Mouse (Mus musculus) lung, embryonic 14.5 days (tissue): Measurements from ENCODE around the gene Syt7. TPM values are rescaled to one million over a fixed set of nuclear protein-coding genes. Genes with fewer than 3 reads are reported as not detected.

Experiments
- ATAC-seq: fragments of 200-750 bp; cut with Nextera tagmentation; 2 replicates; pipeline ENCODE4 v1.8.0; 2017; ENCODE audit warnings: mild to moderate bottlenecking, moderate TSS enrichment, moderate library complexity; ENCODE audit not compliant: insufficient read depth
- DNase-seq: peaks from one replicate; pipeline ENCODE4 v3.0.0-alpha.2; 2015
- H3K27ac ChIP-seq: fragments of 300-500 bp; sonication (generic); 2 replicates; pipeline ENCODE4 v1.5.1; 2014; ENCODE audit warnings: low read depth, mild to moderate bottlenecking, moderate library complexity
- H3K27me3 ChIP-seq: fragments of 300-500 bp; sonication (generic); 2 replicates; pipeline ENCODE4 v1.6.1; 2014; ENCODE audit warnings: low read length, control low read depth; ENCODE audit not compliant: insufficient read depth
- H3K36me3 ChIP-seq: fragments of 300-500 bp; sonication (generic); 2 replicates; pipeline ENCODE4 v1.6.1; 2014; ENCODE audit warnings: control low read depth; ENCODE audit not compliant: insufficient read depth
- H3K4me1 ChIP-seq: fragments of 300-500 bp; sonication (generic); 2 replicates; pipeline ENCODE4 v1.6.1; 2014; ENCODE audit warnings: antibody characterized with exemption, control low read depth; ENCODE audit not compliant: insufficient read depth
- H3K4me2 ChIP-seq: fragments of 300-500 bp; sonication (generic); 2 replicates; pipeline ENCODE4 v1.6.1; 2014; ENCODE audit warnings: mild to moderate bottlenecking
- H3K4me3 ChIP-seq: fragments of 300-500 bp; sonication (generic); 2 replicates; pipeline ENCODE4 v1.5.1; 2014; ENCODE audit warnings: low read depth, low read length
- H3K9ac ChIP-seq: fragments of 300-500 bp; sonication (generic); 2 replicates; pipeline ENCODE4 v1.6.1; 2014
- H3K9me3 ChIP-seq: fragments of 300-500 bp; sonication (generic); 2 replicates; pipeline ENCODE4 v1.6.1; 2016; ENCODE audit warnings: low read depth, low read length, control low read depth
- CTCF ChIP-seq: IDR thresholded peaks from 2 replicates; pipeline ENCODE4 v1.5.1; 2016; ENCODE audit warnings: antibody characterized with exemption, low read depth
- WGBS: fragments of 180-500 bp; shearing (Covaris S2); extraction: QIAGEN DNeasy Blood & Tissue Kit; methylation state at CpG from one replicate; pipeline ENCODE4 v1.1.7; 2014; 5-methylcytosine and 5-hydroxymethylcytosine counted together
- polyA plus RNA-seq: library from polyadenylated mRNA; unstranded; fragments of >200 nt; fragmentation: Nextera tagmentation; extraction: Ambion mirVana; gene quantifications from 2 replicates; pipeline ENCODE4 v1.2.1, GENCODE M21; 2014

Syt7 gene
- polyA plus RNA-seq, 1 experiment from 2014 or later, result 4.7 TPM

DNA sequence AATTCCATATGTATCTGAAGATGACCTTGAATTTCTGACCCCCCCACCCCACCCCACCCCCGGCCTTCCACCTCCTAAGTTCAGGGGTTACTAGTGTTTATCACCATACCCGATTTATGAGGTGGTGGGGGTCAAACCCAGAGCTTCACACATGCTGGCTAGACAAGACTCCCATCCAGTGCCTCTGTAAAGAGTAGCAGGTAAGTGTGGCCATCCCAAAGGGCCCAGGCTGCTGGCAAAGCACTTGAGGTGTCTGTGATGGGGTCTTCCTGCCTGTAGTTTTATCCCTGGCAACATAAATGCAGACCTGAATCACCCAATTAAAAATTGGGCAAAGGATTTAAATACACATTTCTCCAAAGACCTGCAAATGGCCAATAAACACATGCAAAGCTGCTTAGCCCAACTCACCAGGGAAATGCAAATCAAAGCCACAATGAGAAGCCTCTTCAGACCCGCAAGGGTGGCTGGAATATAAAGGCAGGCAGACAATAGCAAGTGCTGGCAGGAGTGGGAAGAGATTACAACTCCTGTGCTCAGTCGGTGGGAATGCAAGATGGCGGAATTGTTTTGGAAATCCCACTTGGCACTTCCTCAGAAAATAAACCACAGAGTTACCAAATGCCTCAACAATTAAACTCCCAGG lies 41.1 kb upstream of the Syt7 start:
- 65% methylated on average over 5 of the region's 5 CpGs for WGBS
- no peaks in the 10 kb centered on the region for H3K4me1 ChIP-seq

DNA sequence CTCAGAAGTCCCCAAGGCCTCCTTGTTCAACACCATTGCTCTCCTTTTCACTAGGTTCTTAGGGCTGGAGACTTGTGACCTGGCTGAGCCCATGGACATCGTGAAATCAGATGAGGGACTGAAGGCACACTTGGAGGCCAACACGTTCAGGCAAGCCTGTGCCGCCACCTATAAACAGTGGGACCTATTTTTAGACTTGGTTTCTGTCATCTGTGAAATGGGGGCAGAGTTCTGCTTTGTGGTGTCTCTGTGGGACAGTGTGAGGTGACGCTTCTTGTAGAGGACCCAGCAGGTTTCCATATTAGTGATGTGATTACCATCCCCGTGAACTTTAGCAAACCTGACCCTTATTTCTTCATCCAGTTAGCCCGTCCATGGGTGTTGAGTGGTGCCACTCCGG lies 36.7 kb upstream of the Syt7 start:
- no peak for ATAC-seq
- Histone ChIP-seq H3K27me3 (no peaks in the 10 kb centered on the region), H3K27ac (no peak overlapping the region), H3K4me2 (no peak overlapping the region), H3K9ac (no peak overlapping the region), H3K9me3 (no peaks in the 10 kb centered on the region), H3K36me3 (no peaks in the 10 kb centered on the region), H3K4me1 (no peaks in the 10 kb centered on the region), H3K4me3 (no peak overlapping the region)
- no peak for TF ChIP-seq CTCF
- DNase-seq, result no peak
- WGBS, result 77% methylated on average over 7 of the region's 7 CpGs

More for the DNA sequence above, 41.1 kb upstream of the Syt7 start:
- H3K9me3 ChIP-seq, result no peaks in the 10 kb centered on the region
- DNase-seq, result no peak
- H3K9ac ChIP-seq, result no peak overlapping the region
- no peak for TF ChIP-seq CTCF
- H3K27me3 ChIP-seq, result 0 out of 2 replicates have a peak, but pooled peaks cover 4% of the 10 kb centered on the region
- no peak overlapping the region for H3K4me2 ChIP-seq
- no peak for ATAC-seq
- no peaks in the 10 kb centered on the region for H3K36me3 ChIP-seq
- H3K27ac ChIP-seq, result no peak overlapping the region
- no peak overlapping the region for H3K4me3 ChIP-seq

DNA sequence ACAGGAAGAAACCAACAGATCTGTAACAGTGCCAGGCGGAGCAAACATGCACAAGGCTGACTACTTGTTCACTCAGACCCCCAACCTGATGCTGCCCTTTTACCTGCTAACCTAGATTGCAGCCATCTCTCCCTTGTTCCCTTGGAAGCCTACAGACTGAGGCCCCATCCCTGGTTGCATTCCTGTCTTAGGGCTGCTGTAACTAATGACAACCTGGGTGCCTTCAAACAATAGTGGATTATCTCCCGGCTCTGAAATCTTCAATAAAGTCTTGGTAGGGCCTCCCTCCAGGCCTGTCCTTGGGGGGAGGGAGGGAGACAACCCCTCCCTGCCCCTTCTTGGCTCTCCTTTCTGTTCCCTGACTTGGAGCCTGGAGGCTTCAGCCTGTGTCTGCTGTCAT lies 34.1 kb upstream of the Syt7 start:
- DNase-seq (no peak), ATAC-seq (no peak)
- no peak overlapping the region for H3K9ac ChIP-seq
- no peaks in the 10 kb centered on the region for H3K4me1 ChIP-seq
- 71% methylated on average over 2 of the region's 2 CpGs for WGBS
- no peaks in the 10 kb centered on the region for H3K36me3 ChIP-seq
- TF ChIP-seq CTCF, result no peak
- H3K9me3 ChIP-seq, result no peaks in the 10 kb centered on the region
- H3K27ac ChIP-seq, result no peak overlapping the region
- H3K27me3 ChIP-seq, result no peaks in the 10 kb centered on the region
- no peak overlapping the region for H3K4me2 ChIP-seq
- no peak overlapping the region for H3K4me3 ChIP-seq

DNA sequence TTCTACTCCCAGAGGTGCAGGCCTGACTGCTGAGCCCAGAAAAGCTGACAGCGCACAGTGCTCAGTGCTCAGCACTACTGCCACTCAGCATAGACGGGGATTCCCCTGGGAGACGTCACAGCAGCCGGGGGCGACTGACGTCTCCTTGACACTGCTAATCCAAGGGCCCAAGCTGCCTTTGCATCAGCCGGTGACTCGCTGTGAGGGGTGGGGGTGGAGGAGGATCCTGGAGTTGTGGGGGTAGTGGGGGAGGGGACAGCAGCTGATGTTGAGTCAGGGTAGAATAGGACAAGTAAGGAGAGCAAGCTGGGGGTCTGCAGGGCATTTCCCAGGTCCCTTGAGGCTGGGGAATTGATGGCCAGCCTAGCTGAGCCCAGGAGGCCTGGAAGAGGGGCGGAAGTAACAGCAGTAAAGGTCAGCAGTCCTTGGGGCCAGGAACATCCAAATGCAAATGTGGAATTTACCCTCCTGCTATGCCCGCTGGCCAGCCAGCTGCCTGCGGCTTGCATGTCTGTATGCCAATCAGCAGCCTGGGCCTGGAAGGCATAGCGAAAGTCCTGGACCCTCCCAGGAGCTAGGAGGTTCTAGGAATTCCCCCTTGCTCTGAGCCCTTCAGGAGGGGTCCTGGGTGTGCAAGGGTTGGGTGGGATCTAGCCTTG lies 31.9 kb upstream of the Syt7 start:
- Histone ChIP-seq H3K4me3 (no peak overlapping the region), H3K9ac (no peak overlapping the region; the same call in 1 of the 2 replicates), H3K36me3 (no peaks in the 10 kb centered on the region), H3K4me2 (no peak overlapping the region), H3K9me3 (no peaks in the 10 kb centered on the region), H3K27ac (no peak overlapping the region), H3K4me1 (no peaks in the 10 kb centered on the region), H3K27me3 (no peaks in the 10 kb centered on the region)
- ATAC-seq (no peak), DNase-seq (no peak)
- 18% methylated on average over 12 of the region's 12 CpGs for WGBS
- TF ChIP-seq CTCF, result no peak

DNA sequence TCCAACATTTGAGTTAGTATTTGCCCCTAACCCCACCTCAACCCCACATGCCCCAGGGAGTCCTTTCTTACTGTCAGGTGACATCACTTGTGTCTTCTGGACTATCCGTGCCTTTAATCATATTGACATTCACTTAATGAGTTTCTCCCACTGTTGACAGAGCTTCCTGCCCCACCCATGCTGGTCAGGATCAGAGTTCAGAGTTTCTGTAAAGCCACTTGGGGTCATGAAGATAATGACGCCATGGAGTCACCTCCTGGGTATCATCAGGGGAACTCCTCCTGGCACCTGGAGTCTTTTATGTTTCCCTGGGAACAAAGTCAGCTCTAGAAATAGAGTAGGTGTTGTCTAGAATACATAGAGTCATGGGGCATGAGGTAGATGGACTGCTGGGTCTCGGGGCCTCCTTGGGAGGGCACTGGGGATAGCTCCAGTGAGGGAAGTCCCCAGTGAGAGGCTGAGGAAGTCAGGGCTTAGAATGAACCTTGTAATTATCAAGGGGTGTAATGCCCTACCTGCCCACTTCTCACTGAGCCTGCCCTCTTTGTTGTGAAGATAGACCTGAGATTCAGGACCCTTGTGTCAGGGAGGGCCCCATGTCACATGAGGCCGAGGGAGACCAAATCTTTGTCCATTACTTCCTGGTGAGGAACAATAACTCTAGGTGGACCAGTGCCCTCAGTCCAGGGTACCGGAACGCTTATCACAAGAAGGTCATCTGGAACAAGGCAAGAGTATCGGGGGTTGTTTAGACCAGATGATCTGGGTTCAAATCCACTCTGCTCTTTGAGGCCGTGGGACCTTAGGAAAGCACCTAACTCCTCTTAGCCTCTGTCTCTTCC lies 29.6 kb upstream of the Syt7 start:
- ATAC-seq, result no peak
- H3K27ac ChIP-seq, result no peak overlapping the region
- TF ChIP-seq CTCF, result no peak
- H3K36me3 ChIP-seq, result no peaks in the 10 kb centered on the region
- H3K27me3 ChIP-seq, result no peaks in the 10 kb centered on the region
- 69% methylated on average over 8 of the region's 8 CpGs for WGBS
- no peaks in the 10 kb centered on the region for H3K4me1 ChIP-seq
- H3K4me3 ChIP-seq, result no peak overlapping the region
- no peaks in the 10 kb centered on the region for H3K9me3 ChIP-seq
- H3K4me2 ChIP-seq, result no peak overlapping the region
- H3K9ac ChIP-seq, result no peak overlapping the region
- DNase-seq, result no peak

DNA sequence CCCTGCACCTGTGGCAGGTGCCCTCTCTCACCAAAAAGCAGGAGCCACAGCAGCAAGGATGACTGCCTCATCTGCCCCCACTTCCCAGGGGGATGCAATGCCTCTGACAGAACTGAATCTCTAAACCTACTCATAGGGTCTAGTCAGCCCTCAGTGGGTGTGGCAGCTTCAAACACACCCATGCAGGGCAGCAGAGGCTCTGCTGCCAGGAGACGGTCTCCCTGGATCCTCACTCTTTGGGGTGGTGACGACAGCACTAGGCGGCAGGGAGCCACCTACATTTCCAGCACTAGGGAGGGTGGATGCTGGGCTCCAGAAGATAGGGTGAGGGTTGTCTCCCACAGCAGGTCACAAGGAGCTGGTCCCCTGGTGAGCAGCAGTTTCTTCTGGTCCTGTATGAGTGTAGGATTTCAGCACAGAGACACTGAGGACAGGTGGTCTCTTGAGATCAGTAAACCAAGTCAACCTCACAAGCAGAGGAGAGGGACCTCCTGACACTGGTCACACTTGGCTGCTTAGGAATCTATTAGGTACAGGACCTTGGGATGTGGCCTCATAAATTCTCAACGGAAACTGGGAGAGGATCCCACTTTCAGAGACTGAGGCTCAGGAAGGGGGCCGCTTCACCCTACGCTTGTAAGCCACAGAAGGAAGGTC lies 26.3 kb upstream of the Syt7 start:
- no peaks in the 10 kb centered on the region for H3K9me3 ChIP-seq
- H3K27ac ChIP-seq, result no peak overlapping the region
- no peaks in the 10 kb centered on the region for H3K4me1 ChIP-seq
- H3K4me2 ChIP-seq, result no peak overlapping the region
- no peak for DNase-seq
- H3K4me3 ChIP-seq, result no peak overlapping the region
- no peak for ATAC-seq
- H3K27me3 ChIP-seq, result no peaks in the 10 kb centered on the region
- 67% methylated on average over 6 of the region's 6 CpGs for WGBS
- no peak for TF ChIP-seq CTCF
- no peaks in the 10 kb centered on the region for H3K36me3 ChIP-seq
- H3K9ac ChIP-seq, result no peak overlapping the region
